Mouse (Mus musculus): ENCODE data around the gene Zfp27. TPM values are rescaled to one million over a fixed set of nuclear protein-coding genes. Genes with fewer than 3 reads are reported as not detected.

Gene Zfp27
- total RNA-seq (2021): 10 to 100 TPM; 20.5 to 23.2 TPM

DNA sequence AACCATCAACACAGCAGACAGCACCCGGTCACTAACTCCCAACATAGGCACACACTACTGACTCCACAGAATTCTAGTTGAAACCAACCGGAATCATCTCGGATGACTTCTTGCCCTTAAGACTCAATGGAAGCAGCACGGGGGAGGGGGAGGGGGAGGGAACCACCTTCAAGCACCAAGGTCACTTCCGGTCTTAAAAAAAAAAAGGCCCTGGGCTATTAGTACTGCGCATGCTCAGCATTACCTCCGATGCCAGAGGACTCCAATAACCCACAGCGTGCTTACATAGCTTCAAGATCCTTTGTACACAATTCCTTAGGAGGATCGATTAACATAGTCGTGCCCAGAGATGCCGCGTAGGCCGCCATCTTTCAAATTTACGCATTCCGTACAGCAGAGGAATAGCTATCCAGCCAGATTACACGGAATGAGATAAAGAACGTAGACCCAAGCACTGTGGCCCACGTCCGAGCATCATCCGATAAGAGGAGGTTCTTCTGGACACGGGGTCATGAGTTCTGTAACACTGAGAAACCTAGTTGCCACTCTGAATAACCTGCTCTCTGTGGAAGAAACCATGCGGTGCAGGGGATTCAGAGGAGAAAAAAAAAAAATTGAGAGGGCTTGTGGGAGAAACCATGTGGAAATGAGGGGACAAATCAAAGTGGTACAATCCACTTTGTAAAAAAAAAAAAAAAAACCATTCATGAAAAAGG is at the start of gene Zfp27:
Zfp27 (minus strand) TSS at position 607 of the 716 bp plus-strand sequence.
- intact Hi-C loops (cut with DNase I): loop anchor here (5.0 kb wide), 4 partner anchors 49 to 186 kb away; partner anchors contain the start of genes Gm26920, Zfp260, Zfp420 and Zfp566
- peak; percentile 70 to 76 for DNase-seq (ENCODE audit: low spot score in 2 of 2)

DNA sequence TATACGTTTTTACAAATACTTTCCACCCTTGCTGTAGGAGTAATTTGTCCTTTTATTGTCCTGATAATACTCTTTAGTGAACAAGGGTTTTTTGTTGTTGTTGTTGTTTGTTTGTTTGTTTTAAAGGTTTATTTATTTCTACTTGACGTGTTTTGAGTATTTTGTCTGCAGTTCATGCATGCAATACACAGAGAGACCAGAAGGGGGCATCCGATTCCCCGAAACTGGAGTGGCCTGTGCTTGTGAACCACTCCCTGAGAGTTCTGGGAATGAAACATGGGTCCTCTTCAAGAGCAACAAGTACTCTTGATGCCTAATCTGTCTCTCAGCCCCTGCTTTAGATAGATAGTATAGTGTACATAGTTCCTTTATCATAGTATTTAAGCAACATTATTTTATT is 48.4 kb upstream of the Zfp27 start:
- intact Hi-C loops (cut with DNase I): no loop called here
- no peak for DNase-seq (ENCODE audit: low spot score in 2 of 2)

DNA sequence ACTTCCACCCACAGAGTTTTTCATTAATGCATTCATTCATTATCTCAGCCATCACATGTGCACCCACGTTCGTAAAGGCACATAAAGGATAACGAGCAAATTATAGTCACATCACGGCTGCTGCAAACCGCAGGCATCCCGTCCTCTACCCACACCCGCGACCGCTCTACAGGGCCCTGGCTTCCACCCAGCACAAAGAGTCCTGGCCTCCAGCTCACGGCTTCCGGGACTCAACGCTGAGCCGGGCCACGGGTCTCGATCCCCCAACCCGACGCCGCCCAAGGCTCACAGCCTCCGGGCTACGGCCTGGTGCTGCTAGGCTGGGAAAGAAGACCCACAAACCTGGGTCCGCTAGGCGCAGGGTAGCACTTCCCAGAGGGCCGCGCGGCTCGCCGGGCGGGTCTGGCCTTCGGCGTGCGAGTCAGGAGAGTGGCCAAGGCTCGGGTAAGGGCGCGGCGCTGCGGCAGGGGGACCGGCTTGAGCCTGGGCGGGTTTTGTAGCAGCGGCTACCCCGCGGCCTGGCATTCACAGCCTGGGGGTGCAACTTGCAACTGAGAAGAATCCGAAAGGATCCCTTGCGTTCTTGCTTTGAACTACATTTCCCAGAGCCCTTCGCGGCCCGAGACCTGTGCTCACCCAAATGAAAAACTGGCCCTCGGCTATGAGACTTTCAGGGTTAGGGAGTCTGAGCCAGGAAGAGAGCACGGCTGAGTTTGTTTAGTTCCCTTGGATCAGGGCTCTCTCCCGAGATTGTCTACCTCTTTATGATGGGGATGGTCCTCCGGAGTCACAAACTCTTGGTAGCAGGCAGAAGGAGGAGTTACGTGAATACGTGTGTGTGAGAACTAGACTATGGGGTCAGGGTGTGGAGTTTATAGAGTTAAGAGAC is 47.4 kb upstream of the Zfp27 start, which contains the start of gene Zfp74:
Zfp74 (minus strand) TSS at position 577 of the 889 bp plus-strand sequence.
- DNase-seq (ENCODE audit: low spot score in 2 of 2): peak; percentile 83 to 86
- intact Hi-C loops (cut with DNase I): no loop called here

DNA sequence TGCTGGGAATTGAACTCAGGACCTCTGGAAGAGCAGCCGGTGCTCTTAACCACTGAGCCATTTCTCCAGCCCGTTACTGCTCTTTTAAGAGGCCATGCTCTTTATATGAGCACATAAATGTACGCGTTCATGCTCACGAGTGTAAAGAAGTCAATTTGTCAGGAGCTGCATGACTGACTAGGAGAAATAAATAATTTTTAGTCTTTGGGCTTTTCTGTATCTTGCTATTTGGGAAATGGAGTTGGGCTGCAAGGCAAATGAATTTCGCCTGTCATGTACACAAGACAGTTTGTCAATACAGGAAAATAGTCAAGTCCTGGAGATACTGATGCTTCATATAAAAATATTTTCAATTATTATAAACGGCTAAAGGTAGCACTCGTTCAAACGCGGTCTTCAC is 46.7 kb upstream of the Zfp27 start:
- DNase-seq (ENCODE audit: low spot score in 2 of 2): no peak
- intact Hi-C loops (cut with DNase I): no loop called here

DNA sequence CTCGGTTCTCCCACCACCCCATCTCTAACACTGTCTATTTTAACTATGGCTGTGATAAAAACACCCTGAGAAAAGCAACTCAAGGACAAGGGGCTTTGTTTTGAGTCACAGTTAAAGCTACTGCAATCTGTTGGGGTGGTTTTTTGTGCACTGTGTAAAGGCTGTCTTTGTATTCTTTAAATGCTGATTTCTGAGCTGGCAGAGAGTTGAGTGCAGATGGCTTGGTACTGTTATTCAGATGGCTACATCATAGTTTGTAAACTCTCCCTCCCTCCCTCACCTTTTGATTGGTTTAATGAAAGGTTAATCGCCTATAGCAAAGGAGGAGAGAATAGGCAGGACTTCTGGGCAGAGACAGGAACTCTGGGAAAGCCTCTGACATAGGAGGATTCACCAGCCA is 37.8 kb upstream of the Zfp27 start:
- intact Hi-C loops (cut with DNase I): no loop called here
- DNase-seq (ENCODE audit: low spot score in 2 of 2): no peak

DNA sequence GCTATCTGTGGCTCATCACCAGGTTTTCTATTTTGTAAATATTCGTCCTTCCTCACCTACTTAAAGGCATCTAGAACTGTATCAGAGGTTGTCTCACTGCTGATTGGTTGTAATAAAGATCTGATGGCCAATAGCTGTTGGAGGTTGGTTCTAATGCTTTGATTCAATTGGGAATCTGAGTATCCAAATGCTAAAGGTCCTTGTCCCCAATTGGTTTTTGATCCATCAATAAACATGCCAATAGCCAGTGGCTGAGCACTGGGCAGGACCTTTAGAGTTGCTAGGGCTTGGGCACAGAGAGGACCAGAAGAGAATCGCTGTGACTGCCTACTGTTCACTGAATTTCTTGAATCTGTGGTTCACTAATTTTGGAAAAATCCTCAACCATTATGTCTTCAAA is 37.3 kb upstream of the Zfp27 start:
- no peak for DNase-seq (ENCODE audit: low spot score in 2 of 2)
- intact Hi-C loops (cut with DNase I): no loop called here

DNA sequence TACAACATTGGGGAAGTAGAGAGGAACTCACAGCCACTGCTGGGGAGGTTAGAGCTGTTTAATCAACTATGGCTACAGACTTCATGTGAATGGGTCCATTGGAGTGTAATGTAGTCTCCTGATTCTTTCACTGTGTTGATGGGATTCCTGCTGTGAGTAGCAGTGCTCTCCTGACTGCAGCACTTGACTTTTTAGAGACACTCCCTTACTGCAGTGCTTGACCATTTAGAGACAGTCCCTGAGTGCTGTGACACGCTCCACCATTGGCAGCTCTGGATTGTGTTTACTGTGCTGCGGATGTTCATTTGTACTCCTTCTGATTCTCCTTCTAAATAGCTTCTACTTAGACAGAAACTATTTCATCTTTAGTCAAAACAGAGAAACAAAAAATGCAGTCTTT is 36.4 kb upstream of the Zfp27 start:
- DNase-seq (ENCODE audit: low spot score in 2 of 2): no peak
- intact Hi-C loops (cut with DNase I): no loop called here

DNA sequence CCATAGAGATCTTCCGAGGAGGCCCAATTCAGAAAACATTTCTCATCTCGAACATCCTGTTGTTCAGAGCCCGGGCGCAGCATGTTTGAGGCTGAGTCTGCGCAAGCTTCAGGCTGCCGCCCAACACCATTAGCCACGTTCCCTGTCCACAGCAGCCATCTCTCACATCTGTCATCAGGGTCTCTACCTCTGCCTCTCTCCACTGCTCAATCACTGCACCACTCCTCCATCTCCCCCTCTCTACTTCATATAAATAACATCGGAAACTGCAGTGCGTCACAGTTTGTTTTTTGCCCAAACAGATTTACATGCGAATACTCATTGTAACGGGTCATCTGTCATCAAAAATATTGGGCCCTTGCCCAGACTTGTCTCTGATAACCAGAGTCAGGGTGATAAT is 34.7 kb upstream of the Zfp27 start:
- no peak for DNase-seq (ENCODE audit: low spot score in 2 of 2)
- intact Hi-C loops (cut with DNase I): no loop called here

DNA sequence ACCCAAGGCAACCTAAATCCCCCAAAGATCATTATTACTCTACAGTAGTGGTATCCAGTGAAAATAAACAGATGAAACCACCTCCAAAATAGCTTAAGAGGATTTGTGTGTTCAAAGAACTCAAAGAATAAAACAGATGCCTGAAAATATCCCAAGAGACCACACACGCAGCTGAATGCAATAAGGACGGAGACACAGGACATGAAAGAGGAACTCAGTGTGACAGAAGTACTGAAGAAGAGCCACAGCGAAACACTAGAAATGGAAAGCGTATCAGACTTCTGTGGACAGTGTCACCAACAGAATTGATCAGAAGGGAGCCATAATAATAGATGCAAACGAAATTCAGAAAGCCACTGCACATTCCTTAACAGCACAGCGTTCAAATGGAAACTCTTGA is 32.5 kb upstream of the Zfp27 start:
- intact Hi-C loops (cut with DNase I): no loop called here
- no peak for DNase-seq (ENCODE audit: low spot score in 2 of 2)

DNA sequence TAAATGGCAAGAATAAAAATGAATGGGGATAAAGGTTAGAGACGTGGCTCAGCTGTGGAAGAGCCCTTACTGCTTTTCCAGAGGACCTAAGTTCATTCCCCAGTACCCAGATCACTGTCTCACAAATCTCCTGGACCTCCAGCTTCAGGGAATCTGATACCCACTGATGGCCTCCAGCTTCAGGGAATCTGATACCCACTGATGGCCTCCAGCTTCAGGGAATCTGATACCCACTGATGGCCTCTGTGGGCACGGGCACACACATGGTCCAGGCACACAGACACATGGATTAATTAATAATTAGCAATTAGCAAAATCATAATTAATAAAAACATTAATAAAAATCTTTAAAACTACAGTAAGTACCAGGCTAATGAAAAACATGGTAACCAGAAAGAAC is 16.4 kb upstream of the Zfp27 start:
- DNase-seq (ENCODE audit: low spot score in 2 of 2): no peak
- intact Hi-C loops (cut with DNase I): no loop called here

DNA sequence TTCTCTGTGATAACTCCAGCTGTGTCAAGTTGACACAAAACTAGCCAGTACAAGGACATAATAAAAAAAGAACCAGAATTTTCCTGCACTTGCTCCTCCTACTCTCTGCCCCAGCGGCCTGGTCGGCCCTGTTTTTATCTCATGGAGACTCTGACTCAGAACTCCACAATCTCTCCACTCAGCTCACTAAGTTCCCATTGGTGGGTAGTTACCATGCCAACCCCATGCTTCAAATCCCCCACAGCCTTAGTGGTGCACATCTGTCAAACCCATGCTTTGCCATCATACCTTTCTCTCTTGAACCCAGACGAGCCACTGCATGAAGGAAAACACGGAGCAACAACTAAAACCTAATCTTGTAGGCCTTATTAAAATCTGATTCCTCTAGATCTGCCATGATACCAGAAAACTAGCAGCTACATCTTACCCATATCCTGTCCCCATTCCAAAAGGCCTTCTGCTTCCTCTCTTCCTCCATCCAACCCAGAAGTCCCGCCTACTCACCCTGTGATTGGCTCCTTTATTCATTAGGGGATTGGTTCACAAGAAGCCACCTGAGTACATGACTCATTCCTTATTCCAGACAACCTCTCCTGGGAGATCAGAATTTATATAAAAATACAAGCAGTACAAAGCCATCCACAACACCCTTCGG is 15.2 kb upstream of the Zfp27 start:
- intact Hi-C loops (cut with DNase I): no loop called here
- no peak for DNase-seq (ENCODE audit: low spot score in 2 of 2)

DNA sequence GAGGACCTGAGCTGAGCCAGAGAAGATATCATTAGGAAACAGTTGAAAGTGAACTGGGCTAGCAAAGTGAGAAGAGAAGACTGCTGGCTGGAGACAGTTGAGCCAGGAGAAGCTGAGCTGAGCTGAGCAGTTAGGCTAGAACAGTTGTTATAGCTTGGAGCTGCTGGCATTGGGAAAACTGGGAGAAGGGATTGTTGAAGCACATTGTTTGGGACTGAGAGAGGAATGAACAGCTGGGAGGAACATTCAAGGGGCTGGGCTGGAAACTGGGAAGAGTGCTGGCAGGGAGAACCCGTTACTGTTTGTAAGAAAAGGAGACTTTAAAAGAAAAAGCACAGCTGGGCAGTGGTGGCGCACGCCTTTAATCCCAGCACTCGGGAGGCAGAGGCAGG is 11.7 kb upstream of the Zfp27 start:
- intact Hi-C loops (cut with DNase I): no loop called here

DNA sequence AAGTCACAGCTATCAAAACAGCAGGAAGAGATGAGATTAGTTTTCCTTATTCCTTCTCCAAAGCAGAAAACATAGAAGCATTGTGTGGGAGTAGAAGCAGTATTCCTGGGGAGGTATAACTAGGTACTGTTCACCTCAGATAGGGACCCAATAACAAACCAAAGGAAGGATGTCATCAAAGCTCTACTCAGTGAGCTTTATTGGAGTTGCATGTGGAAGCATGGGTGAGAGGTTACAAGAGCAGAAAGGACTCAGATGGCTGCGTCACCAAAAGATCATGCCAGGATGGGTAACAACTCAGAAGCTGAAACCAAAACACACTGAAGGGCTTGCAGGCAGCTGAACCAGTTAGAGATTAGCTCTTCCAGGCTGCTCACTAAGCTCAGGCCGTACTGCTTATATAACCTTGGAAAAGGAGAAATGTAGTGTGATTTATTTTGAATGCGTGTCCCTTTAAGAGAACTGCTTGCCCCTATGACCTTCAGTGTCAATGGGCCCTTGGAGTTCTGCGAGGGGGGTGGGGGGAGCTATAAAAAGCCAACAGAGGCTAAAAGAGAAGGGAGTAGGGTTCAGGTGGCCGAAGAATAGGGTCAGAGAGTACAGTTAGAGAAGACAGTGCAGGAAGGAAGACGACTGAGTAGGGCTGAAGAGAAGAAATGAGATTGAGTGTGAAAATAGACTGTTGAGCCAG is 11.1 kb upstream of the Zfp27 start:
- DNase-seq (ENCODE audit: low spot score in 2 of 2): no peak
- intact Hi-C loops (cut with DNase I): no loop called here

More for the DNA sequence above, 11.7 kb upstream of the Zfp27 start:
- no peak for DNase-seq (ENCODE audit: low spot score in 2 of 2)

DNA sequence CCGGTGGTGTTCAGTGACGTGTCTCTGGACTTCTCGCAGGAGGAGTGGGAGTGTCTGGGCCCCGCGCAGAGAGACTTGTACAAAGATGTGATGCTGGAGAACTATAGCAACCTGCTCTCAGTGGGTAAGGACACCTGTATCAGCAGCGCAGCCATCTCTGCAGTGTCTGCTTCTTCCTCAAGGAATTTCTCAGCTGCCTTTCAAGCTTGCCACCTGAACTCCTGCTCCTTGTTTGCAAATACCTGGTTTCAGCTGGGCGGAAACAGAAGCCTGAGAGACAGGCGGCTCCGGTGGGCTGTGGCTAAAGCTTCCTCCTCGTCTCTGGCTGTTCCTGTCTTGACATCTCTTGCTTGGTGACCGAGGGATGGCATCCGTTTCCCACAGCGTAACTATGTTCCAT is 5.8 kb upstream of the Zfp27 start:
- no peak for DNase-seq (ENCODE audit: low spot score in 2 of 2)
- intact Hi-C loops (cut with DNase I): no loop called here

DNA sequence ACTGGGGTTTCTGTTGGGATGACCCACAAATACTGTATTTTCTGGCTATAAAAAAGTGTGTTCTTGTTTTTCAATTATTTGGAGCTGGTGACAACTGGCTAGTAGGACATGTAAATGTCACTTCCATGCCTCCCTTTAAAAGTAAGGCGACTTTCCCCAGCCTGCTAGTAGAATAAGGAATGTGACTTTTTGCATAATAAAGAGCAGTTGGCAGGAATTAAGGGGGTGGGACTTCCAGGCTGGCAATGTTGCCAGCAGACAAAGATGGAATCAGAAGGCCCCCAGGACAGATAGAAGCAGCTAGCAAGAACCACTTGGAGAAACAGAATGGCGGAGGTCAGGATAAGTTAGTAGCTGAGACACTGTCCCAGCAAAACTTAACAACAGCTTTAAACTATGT is 3.9 kb upstream of the Zfp27 start:
- DNase-seq (ENCODE audit: low spot score in 2 of 2): no peak
- intact Hi-C loops (cut with DNase I): no loop called here

DNA sequence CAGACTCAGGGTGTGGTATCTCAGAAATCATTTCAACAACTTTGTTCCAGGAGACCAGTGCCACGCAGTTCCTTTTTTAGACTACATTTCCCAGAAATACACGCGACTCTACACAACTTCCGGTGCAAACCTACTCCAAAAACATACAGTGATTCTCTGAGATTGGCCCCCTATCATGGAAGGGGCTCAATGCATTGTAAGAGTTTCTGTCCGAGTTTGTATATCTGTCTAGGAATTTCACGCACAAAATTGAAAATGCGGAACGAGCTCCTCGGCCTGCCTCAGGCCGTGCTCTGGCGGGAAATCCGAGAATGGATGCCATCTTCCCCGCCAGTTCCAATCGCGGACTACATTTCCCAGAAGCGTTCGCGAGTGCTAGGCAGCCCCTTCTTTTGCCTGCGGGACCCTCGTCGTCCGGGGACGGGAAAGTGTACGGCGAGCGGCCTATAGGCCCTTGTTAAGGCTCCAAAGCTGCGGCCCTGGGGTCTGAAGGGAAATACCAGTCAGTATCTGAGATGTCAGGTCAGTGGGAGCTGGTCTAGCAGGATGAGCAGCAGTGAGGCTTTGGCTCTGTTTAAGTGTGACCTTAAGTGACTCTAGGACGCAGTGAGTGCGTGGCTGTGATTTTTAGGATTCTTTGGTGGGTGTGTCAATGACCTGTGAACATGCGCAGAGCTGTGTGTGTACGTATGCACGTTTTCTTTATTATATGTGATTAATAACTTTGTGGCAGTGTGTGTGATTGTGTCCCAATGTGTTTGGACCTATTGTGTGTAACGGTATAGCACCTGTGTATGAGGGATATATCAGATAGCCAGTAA is 2.0 kb upstream of the Zfp27 start, which contains the start of gene Zfp383:
Zfp383 (plus strand) TSS at position 94 of the 821 bp plus-strand sequence.
- intact Hi-C loops (cut with DNase I): loop anchor here (5.0 kb wide), 4 partner anchors 51 to 184 kb away; partner anchors contain the start of genes Gm26920, Zfp260, Zfp420 and Zfp566
- DNase-seq (ENCODE audit: low spot score in 2 of 2): peak; percentile 89

DNA sequence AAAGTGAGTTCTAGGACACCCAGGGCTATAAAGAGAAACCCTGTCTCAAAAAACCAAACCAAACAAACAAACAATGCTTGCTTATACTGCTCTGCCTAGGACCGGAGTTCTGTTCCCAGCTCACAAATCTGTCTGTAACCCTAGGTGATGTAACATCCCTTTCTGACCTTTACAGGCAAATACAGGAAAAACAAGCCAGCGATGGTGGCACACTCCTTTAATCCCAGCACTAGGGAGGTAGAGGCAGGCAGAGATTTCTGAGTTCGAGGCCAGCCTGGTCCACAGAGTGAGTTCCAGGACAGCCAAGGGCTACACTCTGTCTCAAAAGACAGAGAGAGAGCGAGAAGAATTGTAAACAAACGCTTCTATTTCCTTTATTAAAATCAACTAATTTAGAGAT is 834 bp upstream of the Zfp27 start:
- intact Hi-C loops (cut with DNase I): loop anchor here (5.0 kb wide), 4 partner anchors 50 to 185 kb away; partner anchors contain the start of genes Gm26920, Zfp260, Zfp420 and Zfp566
- DNase-seq (ENCODE audit: low spot score in 2 of 2): no peak

DNA sequence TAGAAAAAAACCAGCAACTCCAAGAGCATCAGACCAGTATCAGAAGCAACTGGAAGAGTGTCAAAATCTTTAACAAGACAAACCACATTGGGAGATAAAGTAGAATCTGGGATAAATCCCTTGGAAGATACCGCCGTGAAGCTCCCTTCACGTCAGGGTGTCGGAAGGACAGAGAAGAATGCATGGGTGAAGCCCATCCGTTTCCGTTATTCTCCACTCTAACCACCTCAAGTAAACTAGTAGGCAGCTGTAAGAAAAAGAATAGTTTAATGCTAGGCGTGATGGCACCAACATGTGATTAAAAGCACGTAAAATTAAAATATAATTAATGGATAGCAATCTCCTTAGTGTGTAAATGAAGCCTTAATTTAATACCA is 298 bp upstream of the Zfp27 start:
- intact Hi-C loops (cut with DNase I): loop anchor here (5.0 kb wide), 4 partner anchors 49 to 186 kb away; partner anchors contain the start of genes Gm26920, Zfp260, Zfp420 and Zfp566
- no peak for DNase-seq (ENCODE audit: low spot score in 2 of 2)

DNA sequence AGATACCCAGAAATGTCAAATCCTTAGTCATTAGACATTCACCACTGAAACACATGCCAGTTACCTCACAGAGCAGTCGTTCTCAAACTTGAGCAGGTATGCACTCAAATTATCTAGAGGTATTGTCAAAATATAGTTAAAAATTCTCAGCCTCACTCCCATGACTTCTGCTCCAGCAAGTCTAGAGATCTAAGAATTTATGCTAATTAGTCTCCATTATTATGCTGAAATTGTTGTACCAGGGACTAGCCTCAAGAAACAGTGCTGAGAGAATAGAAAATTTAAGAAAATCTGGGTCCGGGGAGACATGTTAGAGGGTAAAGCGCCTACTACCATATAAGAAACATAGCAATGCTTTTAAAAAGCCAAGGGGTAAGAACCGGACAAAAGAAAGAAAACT is 2.3 kb downstream of the Zfp27 start:
- no peak for DNase-seq (ENCODE audit: low spot score in 2 of 2)

More for the DNA sequence above, 2.3 kb downstream of the Zfp27 start:
- intact Hi-C loops (cut with DNase I): no loop called here
